Mouse (Mus musculus): ENCODE measurements around the gene Chchd6. TPM values are rescaled to one million over a fixed set of nuclear protein-coding genes. Genes with fewer than 3 reads are reported as not detected.

Chchd6 gene
- polyA plus RNA-seq, 1 experiment from 2014 or later: 126 TPM

DNA sequence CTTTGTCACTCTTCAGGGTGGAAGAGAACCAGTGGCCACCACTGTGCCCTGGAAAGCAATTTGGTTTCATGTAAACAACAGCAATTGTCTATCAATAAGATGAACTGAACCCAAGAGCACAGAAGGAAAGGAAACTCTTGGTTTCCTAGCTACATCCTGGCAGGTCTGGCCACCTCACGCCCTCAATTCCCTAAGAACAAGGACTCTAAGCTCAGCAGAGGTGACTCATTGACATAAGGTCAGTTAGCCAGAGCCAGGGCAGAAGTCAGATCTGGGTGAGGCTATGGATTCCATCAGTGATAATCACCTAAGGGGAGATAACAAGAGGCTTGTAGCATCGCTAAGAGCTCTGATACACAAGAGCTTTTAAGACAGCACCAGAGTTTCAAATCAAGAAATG lies 137.9 kb downstream of the Chchd6 start:
- H3K4me3 ChIP-seq (replicated peaks): no peak overlapping the region
- no peaks in the 10 kb centered on the region for H3K27me3 ChIP-seq
- no peak overlapping the region for H3K4me2 ChIP-seq (replicated peaks)
- H3K36me3 ChIP-seq: no peaks in the 10 kb centered on the region
- WGBS: 92% methylated on average over 2 of the region's 2 CpGs
- peaks cover 22% of the 10 kb centered on the region for H3K4me1 ChIP-seq (replicated peaks)
- H3K9ac ChIP-seq (replicated peaks): no peak overlapping the region
- no peak overlapping the region for H3K27ac ChIP-seq
- no peak for ATAC-seq
- H3K9me3 ChIP-seq: no peaks in the 10 kb centered on the region

DNA sequence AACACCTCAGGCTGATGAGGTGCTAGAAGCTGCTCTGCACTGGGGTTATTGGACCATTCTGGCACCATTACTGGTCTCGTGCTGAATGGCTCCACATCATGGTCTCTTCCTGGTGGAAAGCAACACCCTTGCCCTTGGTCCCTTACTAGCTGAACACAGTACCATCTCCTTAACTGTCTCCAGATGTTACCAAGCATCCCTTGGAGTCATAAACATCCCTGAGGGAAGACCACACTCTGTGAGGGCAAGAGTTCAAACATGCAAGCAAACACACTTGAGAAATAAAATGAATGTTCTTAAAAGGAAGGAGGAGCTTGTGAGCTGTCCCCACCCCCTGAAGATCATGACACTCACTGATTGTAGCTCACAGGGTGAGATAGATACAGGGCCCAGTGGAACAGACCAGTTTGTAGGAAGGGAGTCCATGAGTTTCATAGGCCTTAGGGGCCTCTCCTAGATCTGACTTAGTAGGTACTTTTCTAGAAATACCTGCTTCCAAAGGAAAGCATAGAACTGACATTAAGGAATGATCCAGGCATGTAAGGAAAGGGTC lies 139.0 kb downstream of the Chchd6 start:
- Histone ChIP-seq H3K4me3 (replicated peaks) (no peak overlapping the region), H3K4me1 (replicated peaks) (peaks cover 25% of the 10 kb centered on the region), H3K27ac (no peak overlapping the region), H3K36me3 (no peaks in the 10 kb centered on the region), H3K27me3 (no peaks in the 10 kb centered on the region), H3K9me3 (no peaks in the 10 kb centered on the region), H3K9ac (replicated peaks) (no peak overlapping the region), H3K4me2 (replicated peaks) (no peak overlapping the region)
- WGBS: 89% methylated on average over 1 of the region's 1 CpGs
- no peak for ATAC-seq

DNA sequence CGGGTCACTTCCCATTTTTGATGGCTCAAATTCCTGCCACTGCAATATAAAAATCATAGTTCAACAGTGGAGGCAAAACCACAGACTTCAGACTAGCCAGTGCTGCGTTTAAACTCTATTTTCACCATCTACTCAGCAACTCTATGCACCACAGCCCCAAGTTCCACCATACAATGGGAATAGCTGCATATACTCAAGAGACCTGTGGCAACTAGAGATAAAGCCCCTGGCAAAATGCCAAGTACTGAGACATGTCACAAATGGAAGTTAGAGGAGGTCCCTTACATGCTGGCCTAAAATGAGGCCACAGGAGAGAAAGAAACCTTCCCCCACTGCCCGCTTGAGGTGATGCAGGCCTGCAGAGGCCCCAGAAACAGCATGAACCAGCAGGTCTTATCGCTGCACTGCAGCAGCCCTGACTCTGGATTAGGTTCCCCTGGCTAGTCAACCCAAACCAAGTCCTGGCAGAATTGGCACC lies 139.9 kb downstream of the Chchd6 start:
- Histone ChIP-seq H3K27ac (no peak overlapping the region), H3K4me3 (replicated peaks) (no peak overlapping the region), H3K9ac (replicated peaks) (no peak overlapping the region), H3K9me3 (no peaks in the 10 kb centered on the region), H3K4me1 (replicated peaks) (peaks cover 25% of the 10 kb centered on the region), H3K36me3 (no peaks in the 10 kb centered on the region), H3K4me2 (replicated peaks) (no peak overlapping the region), H3K27me3 (no peaks in the 10 kb centered on the region)
- WGBS: 78% methylated on average over 4 of the region's 4 CpGs
- no peak for ATAC-seq

DNA sequence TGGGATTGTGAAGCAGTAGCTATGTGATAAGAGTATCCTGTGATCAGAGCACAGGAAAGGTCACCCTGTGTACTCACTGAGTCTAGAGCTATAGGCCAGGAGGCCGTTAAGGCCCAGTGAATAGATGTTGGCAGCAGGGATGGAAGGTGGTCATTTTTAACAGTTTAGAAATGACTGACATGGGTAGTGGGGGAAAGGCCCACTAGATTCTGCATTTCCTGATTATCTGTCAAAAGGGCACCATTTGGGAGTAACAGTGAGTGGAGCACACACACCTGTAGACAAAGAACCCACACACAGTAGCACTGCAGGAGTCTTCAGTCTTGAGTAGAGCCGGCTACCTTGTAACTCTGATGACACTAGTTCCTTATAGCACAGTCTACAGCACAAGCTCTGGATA lies 141.0 kb downstream of the Chchd6 start:
- Histone ChIP-seq H3K36me3 (no peaks in the 10 kb centered on the region), H3K4me2 (replicated peaks) (no peak overlapping the region), H3K9ac (replicated peaks) (no peak overlapping the region), H3K4me3 (replicated peaks) (no peak overlapping the region), H3K9me3 (no peaks in the 10 kb centered on the region), H3K27me3 (no peaks in the 10 kb centered on the region), H3K27ac (no peak overlapping the region), H3K4me1 (replicated peaks) (peaks cover 25% of the 10 kb centered on the region)
- WGBS: 86% methylated on average over 2 of the region's 2 CpGs
- no peak for ATAC-seq

DNA sequence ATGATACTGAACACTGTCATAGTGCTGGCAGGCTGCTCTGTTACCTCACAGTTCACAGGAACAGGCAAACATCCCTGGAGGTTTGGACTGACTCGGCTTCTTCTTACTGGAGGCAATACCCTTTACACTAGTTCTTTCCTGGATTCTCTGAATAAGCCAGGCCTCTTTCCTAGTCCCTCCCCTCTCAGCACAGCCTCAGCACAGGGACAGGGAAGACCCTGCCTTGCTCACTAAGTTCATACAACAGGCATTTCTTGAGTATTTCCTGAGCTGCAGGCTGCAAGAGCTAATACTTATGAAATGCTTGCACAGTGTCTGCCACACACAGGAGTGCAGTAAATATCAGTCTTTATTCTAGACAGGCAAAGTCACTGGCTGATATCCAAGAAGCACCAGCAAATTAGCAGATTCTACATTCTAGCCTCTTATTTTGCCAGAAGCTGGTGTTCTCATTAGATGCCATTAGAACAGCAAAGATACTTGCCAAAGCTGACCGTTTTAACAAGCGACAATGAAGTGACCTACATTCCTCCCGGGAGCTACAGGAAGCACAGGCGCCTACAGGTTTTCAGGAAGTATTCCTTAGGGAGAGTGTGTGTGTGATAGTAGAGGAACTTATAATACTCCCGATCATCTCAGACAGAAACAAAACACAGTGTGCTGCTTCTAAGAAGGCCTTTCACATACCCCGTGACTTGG lies 142.3 kb downstream of the Chchd6 start:
- no peaks in the 10 kb centered on the region for H3K9me3 ChIP-seq
- peak overlapping the region; percentile 32 for H3K27ac ChIP-seq
- H3K4me1 ChIP-seq (replicated peaks): peaks cover 30% of the 10 kb centered on the region
- H3K9ac ChIP-seq (replicated peaks): no peak overlapping the region
- H3K4me2 ChIP-seq (replicated peaks): no peak overlapping the region
- WGBS: 60% methylated on average over 7 of the region's 7 CpGs
- ATAC-seq: 0 out of 2 replicates have a peak, but pooled peaks have one; percentile 20
- no peaks in the 10 kb centered on the region for H3K36me3 ChIP-seq
- H3K4me3 ChIP-seq (replicated peaks): no peak overlapping the region
- H3K27me3 ChIP-seq: no peaks in the 10 kb centered on the region

DNA sequence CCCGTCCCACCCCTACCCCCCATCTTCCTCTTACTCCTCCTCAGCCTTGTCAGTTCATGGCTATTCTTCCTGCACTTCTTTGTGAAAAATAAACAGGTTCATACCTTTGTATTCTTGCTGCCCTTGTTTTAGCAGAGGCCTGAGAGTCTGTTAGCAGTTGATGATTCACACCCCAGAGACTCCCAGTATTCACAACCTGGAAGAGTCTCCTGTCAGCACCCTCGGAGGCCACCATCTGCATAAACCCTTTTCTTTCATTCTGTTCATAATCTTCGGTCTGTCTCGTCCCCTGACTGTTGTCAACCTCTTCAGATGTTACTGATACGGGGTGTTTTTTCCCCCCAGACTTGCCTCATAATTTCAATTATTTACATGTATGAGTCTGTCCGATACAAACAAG lies 143.1 kb downstream of the Chchd6 start:
- H3K27me3 ChIP-seq: no peaks in the 10 kb centered on the region
- H3K9ac ChIP-seq (replicated peaks): no peak overlapping the region
- no peak overlapping the region for H3K4me3 ChIP-seq (replicated peaks)
- H3K4me2 ChIP-seq (replicated peaks): no peak overlapping the region
- no peaks in the 10 kb centered on the region for H3K9me3 ChIP-seq
- H3K4me1 ChIP-seq (replicated peaks): peaks cover 30% of the 10 kb centered on the region
- no peak for ATAC-seq
- no peaks in the 10 kb centered on the region for H3K36me3 ChIP-seq
- peak overlapping the region; percentile 30; the same call in 1 of the 2 replicates for H3K27ac ChIP-seq
- WGBS: 70% methylated on average over 6 of the region's 6 CpGs

DNA sequence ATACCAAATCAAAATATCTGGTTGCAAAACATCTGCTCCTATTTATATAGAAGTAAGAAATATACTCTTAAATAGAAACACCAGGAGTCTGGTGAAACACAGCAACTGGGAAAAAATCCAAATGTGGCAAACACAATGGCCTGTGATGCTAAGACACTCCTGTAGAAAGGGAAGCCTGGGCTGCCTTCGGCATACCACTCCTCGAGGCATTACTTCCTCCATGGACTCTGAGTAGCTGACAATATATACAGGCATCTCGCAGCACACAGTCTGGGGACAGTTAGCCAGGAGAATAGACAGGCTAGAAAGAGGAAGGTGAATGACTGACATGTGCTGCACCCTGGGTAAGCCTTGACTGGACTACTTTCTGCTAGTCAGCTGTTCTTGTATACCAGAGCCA lies 146.7 kb downstream of the Chchd6 start:
- peaks cover 19% of the 10 kb centered on the region for H3K4me1 ChIP-seq (replicated peaks)
- no peak overlapping the region for H3K4me3 ChIP-seq (replicated peaks)
- H3K27me3 ChIP-seq: no peaks in the 10 kb centered on the region
- WGBS: 86% methylated on average over 3 of the region's 3 CpGs
- H3K9ac ChIP-seq (replicated peaks): no peak overlapping the region
- H3K4me2 ChIP-seq (replicated peaks): no peak overlapping the region
- no peaks in the 10 kb centered on the region for H3K9me3 ChIP-seq
- no peak overlapping the region for H3K27ac ChIP-seq
- no peak for ATAC-seq
- no peaks in the 10 kb centered on the region for H3K36me3 ChIP-seq

DNA sequence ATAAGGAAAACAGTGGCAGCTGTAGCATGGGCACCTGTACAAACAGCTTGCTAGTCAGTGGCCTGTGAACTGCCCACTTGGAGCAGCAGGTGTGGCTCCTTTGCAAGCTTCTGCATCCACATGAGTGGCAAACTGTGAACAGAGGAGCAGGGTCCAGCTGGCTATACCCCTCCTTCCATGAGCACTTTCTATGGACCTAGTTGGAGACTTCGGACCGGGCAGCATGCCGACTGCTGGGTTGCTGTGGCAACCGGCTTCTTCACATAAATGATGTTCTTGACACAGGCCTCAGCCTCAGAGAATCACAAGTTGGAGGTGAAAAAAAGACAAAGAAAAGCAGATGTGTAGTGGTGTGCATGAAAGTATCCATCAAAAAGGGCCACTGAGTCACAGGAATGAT lies 154.8 kb downstream of the Chchd6 start:
- H3K4me2 ChIP-seq (replicated peaks): no peak overlapping the region
- WGBS: 59% methylated on average over 4 of the region's 4 CpGs
- no peak overlapping the region for H3K4me3 ChIP-seq (replicated peaks)
- H3K9me3 ChIP-seq: no peaks in the 10 kb centered on the region
- no peak overlapping the region for H3K9ac ChIP-seq (replicated peaks)
- no peaks in the 10 kb centered on the region for H3K36me3 ChIP-seq
- H3K4me1 ChIP-seq (replicated peaks): peaks cover 7% of the 10 kb centered on the region
- no peak overlapping the region for H3K27ac ChIP-seq
- ATAC-seq: no peak
- H3K27me3 ChIP-seq: no peaks in the 10 kb centered on the region

DNA sequence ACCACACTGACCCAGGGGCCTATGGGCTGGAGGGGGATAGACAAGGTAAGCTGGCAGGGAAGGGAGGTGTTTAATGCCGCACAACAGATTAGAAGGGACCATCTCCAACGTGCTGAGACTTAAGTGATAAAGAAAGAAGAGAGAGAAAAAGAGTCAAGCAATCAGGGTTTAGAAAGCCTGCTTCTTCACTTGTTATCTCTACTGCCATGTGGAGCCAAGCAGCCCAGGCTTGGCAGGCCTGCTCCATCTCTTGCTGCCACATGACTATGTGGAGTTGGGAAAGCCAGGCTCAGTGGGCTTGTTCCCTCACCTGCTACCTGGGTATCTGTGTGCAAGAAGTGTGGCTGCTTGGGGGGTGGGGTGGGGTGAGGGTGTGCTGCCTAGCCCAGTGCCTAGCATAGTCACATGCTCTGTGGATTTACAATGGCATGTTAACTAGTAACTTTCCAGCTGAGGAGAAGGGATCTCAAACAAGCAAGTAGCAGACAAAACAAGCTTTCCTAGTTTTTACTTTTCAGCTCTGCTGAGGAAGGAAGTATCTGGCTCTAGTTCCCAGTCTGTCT lies 163.5 kb downstream of the Chchd6 start:
- Histone ChIP-seq H3K4me3 (replicated peaks) (no peak overlapping the region), H3K36me3 (no peaks in the 10 kb centered on the region), H3K9ac (replicated peaks) (no peak overlapping the region), H3K27ac (no peak overlapping the region), H3K4me2 (replicated peaks) (no peak overlapping the region), H3K4me1 (replicated peaks) (no peaks in the 10 kb centered on the region; the same call in 1 of the 2 replicates), H3K27me3 (no peaks in the 10 kb centered on the region), H3K9me3 (no peaks in the 10 kb centered on the region)
- WGBS: 83% methylated on average over 2 of the region's 2 CpGs
- no peak for ATAC-seq

DNA sequence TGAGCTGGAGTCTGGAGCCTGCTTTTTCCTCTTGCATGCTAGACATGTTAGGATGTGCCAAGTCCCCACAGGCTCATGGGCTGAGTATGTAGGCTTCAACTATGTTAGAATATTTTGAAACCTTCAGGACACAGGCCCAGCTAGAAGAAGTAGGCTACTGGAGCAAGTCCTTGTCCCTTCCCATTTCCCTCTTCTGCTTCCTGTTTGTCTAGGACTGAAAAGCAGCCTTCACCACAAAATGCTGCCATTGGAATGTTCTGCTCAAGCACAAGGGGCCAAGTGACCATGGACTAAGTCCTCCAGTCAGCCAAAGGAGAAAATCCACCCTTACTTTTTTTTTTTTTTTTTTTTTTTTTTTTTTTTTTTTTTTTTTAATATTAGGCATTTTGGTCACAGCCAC lies 164.7 kb downstream of the Chchd6 start:
- no peak overlapping the region for H3K27ac ChIP-seq
- H3K9ac ChIP-seq (replicated peaks): no peak overlapping the region
- H3K36me3 ChIP-seq: no peaks in the 10 kb centered on the region
- ATAC-seq: no peak
- no peaks in the 10 kb centered on the region; the same call in 1 of the 2 replicates for H3K4me1 ChIP-seq (replicated peaks)
- H3K4me3 ChIP-seq (replicated peaks): no peak overlapping the region
- H3K27me3 ChIP-seq: no peaks in the 10 kb centered on the region
- no peak overlapping the region for H3K4me2 ChIP-seq (replicated peaks)
- no peaks in the 10 kb centered on the region for H3K9me3 ChIP-seq

DNA sequence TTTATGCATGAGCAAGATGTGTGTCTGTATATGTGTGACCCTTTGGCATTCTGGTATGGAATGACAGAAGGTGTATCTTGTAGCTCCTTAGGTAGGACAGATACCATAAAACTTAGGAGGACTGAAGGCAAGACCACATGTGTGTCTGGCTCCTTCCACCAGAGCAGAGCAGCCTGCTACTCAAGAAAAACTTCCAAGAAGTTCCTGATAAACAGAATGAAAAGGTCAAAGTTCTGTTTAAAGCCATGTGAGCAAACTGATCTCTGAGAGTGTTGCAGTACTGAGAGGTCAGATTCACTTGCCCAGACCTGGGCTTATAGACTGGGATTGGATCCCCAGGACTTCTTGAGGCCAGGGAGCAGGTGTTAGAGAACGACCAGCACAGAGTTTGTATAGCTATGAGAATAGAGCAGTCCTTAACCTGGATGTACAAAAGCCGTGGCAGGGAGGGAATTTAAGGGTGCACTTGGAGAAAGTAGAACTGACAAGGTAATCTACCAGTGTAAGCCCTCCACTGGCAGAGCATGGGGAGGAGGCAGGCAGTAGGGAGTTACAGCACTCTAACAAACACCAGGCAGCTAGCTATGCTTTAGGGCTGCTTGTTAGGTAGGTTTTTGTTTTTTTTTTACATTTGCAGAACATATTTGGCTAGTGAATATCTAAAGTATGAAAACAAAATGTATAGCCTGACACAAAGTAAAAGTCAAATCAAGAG lies 166.6 kb downstream of the Chchd6 start:
- no peak for ATAC-seq
- no peak overlapping the region for H3K4me2 ChIP-seq (replicated peaks)
- H3K4me3 ChIP-seq (replicated peaks): no peak overlapping the region
- peaks cover 4% of the 10 kb centered on the region; the same call in 1 of the 2 replicates for H3K4me1 ChIP-seq (replicated peaks)
- no peaks in the 10 kb centered on the region for H3K36me3 ChIP-seq
- no peak overlapping the region for H3K27ac ChIP-seq
- WGBS: 71% methylated on average over 2 of the region's 2 CpGs
- H3K9me3 ChIP-seq: no peaks in the 10 kb centered on the region
- no peaks in the 10 kb centered on the region for H3K27me3 ChIP-seq
- H3K9ac ChIP-seq (replicated peaks): no peak overlapping the region

DNA sequence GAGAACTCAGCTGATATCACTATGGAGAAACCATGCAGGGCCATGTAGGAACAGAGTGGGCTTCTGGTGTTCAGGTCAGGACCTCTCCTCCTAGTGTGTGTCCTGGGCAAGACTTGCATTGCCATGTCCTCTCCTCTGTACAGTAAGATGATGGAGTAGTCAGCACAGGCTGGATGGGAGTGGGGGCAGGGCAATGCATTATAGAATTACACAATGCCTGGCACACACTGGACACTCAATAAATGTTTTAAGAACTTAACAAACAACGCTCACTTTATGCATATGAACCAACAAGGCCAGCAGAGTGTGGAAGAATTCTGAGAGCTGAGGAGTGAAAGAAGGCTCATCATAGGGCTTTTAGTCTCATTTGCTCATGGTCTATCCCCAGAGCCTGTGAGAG lies 171.0 kb downstream of the Chchd6 start:
- H3K9ac ChIP-seq (replicated peaks): no peak overlapping the region
- H3K4me1 ChIP-seq (replicated peaks): peaks cover 8% of the 10 kb centered on the region; the same call in 1 of the 2 replicates
- no peak overlapping the region for H3K4me3 ChIP-seq (replicated peaks)
- no peaks in the 10 kb centered on the region for H3K9me3 ChIP-seq
- H3K27ac ChIP-seq: no peak overlapping the region
- H3K27me3 ChIP-seq: no peaks in the 10 kb centered on the region
- WGBS: 88% methylated on average over 1 of the region's 1 CpGs
- ATAC-seq: no peak
- H3K4me2 ChIP-seq (replicated peaks): no peak overlapping the region
- H3K36me3 ChIP-seq: no peaks in the 10 kb centered on the region
